Mouse (Mus musculus): Measurements from ENCODE around the gene Rnf183. TPM values are rescaled to one million over a fixed set of nuclear protein-coding genes. Genes with fewer than 3 reads are reported as not detected.
A peak's percentile ranks its signal among the peaks of the same experiment; 100 is the strongest.

The Rnf183 gene
- total and polyA plus RNA-seq, 3 experiments, result not detected

DNA sequence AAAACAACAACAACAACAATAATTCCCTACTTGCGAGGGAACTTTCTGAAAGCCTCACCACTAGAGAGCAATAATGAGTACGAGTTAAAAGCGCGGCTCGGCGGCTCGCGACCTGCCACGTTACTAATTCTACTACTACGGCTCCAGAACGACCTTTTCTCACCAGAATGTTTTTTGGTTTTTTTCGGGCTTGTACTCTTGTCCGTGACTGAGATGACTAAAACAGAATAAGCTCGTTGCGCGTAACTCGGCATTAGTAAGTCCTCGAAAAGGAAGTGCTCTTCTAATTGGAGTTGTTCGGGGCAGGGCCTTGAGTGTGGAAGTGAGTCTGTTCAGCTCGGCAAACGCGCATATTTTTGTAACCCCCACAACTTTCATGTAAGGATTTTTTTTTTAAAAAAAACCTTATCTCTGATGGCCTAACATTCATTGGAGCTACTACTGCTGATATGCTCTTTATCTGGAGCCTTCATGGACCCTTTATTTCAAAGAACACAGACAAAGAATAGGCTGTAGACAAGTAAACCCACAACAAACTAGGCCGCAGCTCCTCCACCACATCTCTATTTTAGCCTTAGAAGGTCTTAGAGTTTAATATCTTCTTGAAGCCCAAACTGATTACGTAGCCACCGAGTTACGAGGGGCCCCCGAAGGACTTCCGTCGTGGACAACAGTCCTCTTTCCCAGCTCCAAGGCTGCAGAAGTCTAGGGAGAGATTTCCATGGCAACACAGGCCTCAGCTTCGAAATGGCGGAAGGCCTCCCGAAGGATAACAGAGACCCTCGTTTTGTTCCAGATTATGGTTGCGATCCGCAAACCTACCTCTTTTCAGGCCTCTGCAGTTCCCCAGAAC, 27.1 kb downstream of the Rnf183 start:
- Histone ChIP-seq H3K4me3 (ENCODE audit: low read depth, low read length) (peak overlapping the region; percentile 86), H3K27me3 (ENCODE audit: insufficient read depth, low read length) (no peaks in the 10 kb centered on the region), H3K9me3 (replicated peaks) (no peaks in the 10 kb centered on the region), H3K36me3 (replicated peaks) (peaks cover 65% of the 10 kb centered on the region), H3K4me1 (ENCODE audit: insufficient read depth, low read depth, low read length) (peaks cover 49% of the 10 kb centered on the region)
- ATAC-seq (ENCODE audit: extremely low read depth, insufficient number of reproducible peaks, low FRiP score, poor library complexity, severe bottlenecking) (peak; percentile 19; the same call in 1 of the 2 replicates), DNase-seq (ENCODE audit: low spot score) (peak; percentile 30)
- TF ChIP-seq CTCF (IDR thresholded peaks at IDR 0.05; ENCODE audit: low read depth, low read length) (0 out of 2 replicates have a peak, but pooled peaks have one; percentile 3), GATA2 (IDR thresholded peaks at IDR 0.05; ENCODE audit: borderline replicate concordance, low read depth, low read length) (no peak)

DNA sequence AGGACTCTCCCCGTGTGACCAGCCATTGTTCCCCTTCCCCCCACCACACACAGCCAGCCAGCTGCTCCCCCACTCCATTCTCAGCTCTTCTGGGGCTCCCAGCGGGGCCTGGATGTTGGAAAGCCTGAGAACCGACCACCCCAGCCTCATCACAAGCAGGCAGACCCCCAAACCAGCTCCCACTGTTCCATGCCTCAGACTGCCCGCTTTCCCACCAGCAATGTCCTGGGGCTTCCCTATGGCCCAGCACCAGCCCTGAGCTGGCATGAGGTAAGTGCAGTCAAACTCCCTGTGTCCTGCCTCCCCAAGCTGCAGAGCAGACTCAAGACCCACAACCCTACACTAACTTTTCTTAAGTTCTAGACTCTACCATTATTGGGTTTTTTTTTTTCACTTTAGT, 28.9 kb downstream of the Rnf183 start:
- Histone ChIP-seq H3K4me1 (ENCODE audit: insufficient read depth, low read depth, low read length) (peaks cover 31% of the 10 kb centered on the region), H3K4me3 (ENCODE audit: low read depth, low read length) (peak overlapping the region; percentile 25; the same call in 1 of the 2 replicates), H3K9me3 (replicated peaks) (no peaks in the 10 kb centered on the region), H3K36me3 (replicated peaks) (peaks cover 64% of the 10 kb centered on the region), H3K27me3 (ENCODE audit: insufficient read depth, low read length) (no peaks in the 10 kb centered on the region)
- DNase-seq (ENCODE audit: low spot score) (no peak), ATAC-seq (ENCODE audit: extremely low read depth, insufficient number of reproducible peaks, low FRiP score, poor library complexity, severe bottlenecking) (no peak)
- no peak for TF ChIP-seq GATA2 (IDR thresholded peaks at IDR 0.05; ENCODE audit: borderline replicate concordance, low read depth, low read length)

DNA sequence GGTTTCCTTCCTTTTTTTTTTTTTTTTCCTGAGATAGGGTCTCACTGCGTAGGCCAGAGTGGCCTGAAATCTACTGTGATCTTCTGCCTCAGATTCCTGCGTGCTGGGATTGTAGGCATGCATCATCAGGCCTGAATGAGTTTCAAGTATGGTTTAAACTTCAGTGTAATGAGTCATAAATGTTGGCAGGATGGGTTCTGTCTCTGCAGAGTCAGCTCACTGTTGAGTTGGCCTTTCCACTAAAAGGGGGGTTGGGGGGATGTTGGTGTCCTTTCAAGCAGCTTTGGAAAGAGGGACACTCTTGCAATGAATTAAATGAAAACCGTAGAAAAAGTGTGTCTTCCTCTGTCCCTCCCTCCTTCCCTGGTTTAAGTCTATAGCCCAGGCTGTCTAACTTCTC, 36.1 kb downstream of the Rnf183 start:
- peaks cover 89% of the 10 kb centered on the region for H3K36me3 ChIP-seq (replicated peaks)
- H3K4me1 ChIP-seq (ENCODE audit: insufficient read depth, low read depth, low read length), result peaks cover 20% of the 10 kb centered on the region
- no peak for ATAC-seq (ENCODE audit: extremely low read depth, insufficient number of reproducible peaks, low FRiP score, poor library complexity, severe bottlenecking)
- no peaks in the 10 kb centered on the region for H3K9me3 ChIP-seq (replicated peaks)
- TF ChIP-seq POLR2AphosphoS5 (IDR thresholded peaks at IDR 0.05; ENCODE audit: insufficient replicate concordance, low read depth, low read length) (no peak), TAL1 (conservative IDR thresholded peaks at IDR 0.05; ENCODE audit: low read depth, low read length) (no peak), GATA2 (IDR thresholded peaks at IDR 0.05; ENCODE audit: borderline replicate concordance, low read depth, low read length) (no peak), CTCF (IDR thresholded peaks at IDR 0.05; ENCODE audit: low read depth, low read length) (no peak), GATA1 (IDR thresholded peaks at IDR 0.05; ENCODE audit: borderline replicate concordance, low read length) (no peak)
- no peaks in the 10 kb centered on the region for H3K27me3 ChIP-seq (ENCODE audit: insufficient read depth, low read length)
- DNase-seq (ENCODE audit: low spot score), result no peak
- H3K4me3 ChIP-seq (ENCODE audit: low read depth, low read length), result no peak overlapping the region

DNA sequence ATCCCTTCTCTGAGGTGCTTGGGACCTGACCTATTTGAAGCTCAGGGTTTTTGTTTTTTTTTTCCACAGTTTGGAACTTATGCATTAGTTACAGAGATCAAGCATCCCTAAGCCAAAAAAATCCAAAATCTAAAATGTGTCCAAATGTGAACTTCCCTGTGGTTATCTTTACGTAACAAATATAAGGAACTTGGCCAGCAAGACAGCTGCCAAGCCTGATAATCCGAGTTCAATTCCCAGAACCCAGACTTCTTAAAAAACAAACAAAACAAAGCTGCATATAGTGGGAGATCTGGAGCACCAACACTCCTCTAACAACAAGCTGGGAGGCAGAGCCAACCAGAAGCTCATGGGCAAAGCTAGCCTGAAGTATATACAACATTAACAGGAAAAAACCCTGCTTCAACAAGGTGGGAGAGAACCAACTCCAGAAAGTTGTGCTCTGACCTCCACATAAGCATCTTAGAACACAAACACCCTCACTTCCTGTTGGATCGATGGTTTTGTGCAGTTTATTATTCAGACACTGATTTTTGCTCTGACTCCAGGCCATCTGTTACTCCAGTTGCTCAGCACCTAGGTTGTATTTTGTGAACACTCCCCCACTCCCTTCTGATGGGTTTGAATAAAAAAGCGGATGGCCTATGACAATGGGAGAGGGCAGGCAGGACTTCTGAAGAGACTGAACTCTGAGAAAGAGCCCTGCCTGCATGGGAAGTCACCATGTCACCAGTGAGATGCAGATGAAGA, 37.3 kb downstream of the Rnf183 start:
- Histone ChIP-seq H3K9me3 (replicated peaks) (no peaks in the 10 kb centered on the region), H3K36me3 (replicated peaks) (peaks cover 85% of the 10 kb centered on the region), H3K27me3 (ENCODE audit: insufficient read depth, low read length) (no peaks in the 10 kb centered on the region), H3K4me3 (ENCODE audit: low read depth, low read length) (no peak overlapping the region), H3K4me1 (ENCODE audit: insufficient read depth, low read depth, low read length) (peaks cover 22% of the 10 kb centered on the region)
- TF ChIP-seq GATA1 (IDR thresholded peaks at IDR 0.05; ENCODE audit: borderline replicate concordance, low read length) (no peak), TAL1 (conservative IDR thresholded peaks at IDR 0.05; ENCODE audit: low read depth, low read length) (peak; percentile 47; the same call in 1 of the 2 replicates)
- DNase-seq (ENCODE audit: low spot score), result no peak
- ATAC-seq (ENCODE audit: extremely low read depth, insufficient number of reproducible peaks, low FRiP score, poor library complexity, severe bottlenecking), result no peak

DNA sequence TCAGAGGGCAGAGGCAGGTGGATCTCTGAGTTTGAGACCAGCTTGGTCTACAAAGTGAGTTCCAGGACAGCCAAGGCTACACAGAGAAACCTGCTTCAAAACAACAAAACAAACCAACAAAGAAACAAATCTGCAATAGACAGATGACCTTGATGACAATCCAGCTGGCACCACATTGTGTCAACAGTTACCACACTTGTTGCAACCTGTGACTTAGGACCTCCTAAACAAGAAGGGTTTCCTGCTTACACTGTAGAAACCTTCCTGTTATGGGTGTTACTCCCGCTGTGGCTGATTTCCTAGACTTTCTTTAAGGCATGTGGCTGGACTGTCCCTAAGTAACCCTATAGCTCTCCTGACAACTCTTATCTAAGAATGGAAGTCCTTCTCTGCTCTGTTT, 39.2 kb downstream of the Rnf183 start:
- ATAC-seq (ENCODE audit: extremely low read depth, insufficient number of reproducible peaks, low FRiP score, poor library complexity, severe bottlenecking), result no peak
- DNase-seq (ENCODE audit: low spot score), result no peak
- peaks cover 27% of the 10 kb centered on the region for H3K4me1 ChIP-seq (ENCODE audit: insufficient read depth, low read depth, low read length)
- TF ChIP-seq TAL1 (conservative IDR thresholded peaks at IDR 0.05; ENCODE audit: low read depth, low read length) (no peak), GATA1 (IDR thresholded peaks at IDR 0.05; ENCODE audit: borderline replicate concordance, low read length) (no peak), CTCF (IDR thresholded peaks at IDR 0.05; ENCODE audit: low read depth, low read length) (no peak), GATA2 (IDR thresholded peaks at IDR 0.05; ENCODE audit: borderline replicate concordance, low read depth, low read length) (no peak), POLR2AphosphoS5 (IDR thresholded peaks at IDR 0.05; ENCODE audit: insufficient replicate concordance, low read depth, low read length) (no peak)
- H3K9me3 ChIP-seq (replicated peaks), result no peaks in the 10 kb centered on the region
- H3K27me3 ChIP-seq (ENCODE audit: insufficient read depth, low read length), result no peaks in the 10 kb centered on the region
- peaks cover 86% of the 10 kb centered on the region for H3K36me3 ChIP-seq (replicated peaks)
- no peak overlapping the region for H3K4me3 ChIP-seq (ENCODE audit: low read depth, low read length)

DNA sequence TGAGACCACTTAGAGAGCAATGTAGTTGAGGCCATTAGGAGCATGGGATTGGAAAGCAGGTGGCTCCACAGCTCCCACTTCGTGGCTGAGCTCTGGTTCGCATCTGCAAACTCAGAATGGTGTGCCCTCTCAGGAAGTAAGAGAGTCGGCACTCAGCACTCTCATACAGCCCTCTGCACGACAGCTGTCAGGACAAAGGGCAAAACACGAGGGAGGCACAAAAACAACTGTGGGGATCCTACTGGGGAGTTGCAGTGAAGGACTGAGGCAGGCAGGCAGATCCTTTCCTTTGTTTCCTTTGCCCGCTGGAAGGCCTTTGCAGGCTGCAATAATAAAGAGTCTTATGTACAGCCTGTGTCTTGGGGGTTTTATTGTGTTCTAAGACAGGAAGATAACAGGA, 41.6 kb downstream of the Rnf183 start:
- no peak for TF ChIP-seq GATA1 (IDR thresholded peaks at IDR 0.05; ENCODE audit: borderline replicate concordance, low read length)
- TF ChIP-seq CTCF (IDR thresholded peaks at IDR 0.05; ENCODE audit: low read depth, low read length), result no peak
- no peak for TF ChIP-seq POLR2AphosphoS5 (IDR thresholded peaks at IDR 0.05; ENCODE audit: insufficient replicate concordance, low read depth, low read length)
- no peak for TF ChIP-seq TAL1 (conservative IDR thresholded peaks at IDR 0.05; ENCODE audit: low read depth, low read length)
- no peak for DNase-seq (ENCODE audit: low spot score)
- Histone ChIP-seq H3K36me3 (replicated peaks) (peaks cover 85% of the 10 kb centered on the region), H3K4me1 (ENCODE audit: insufficient read depth, low read depth, low read length) (peaks cover 21% of the 10 kb centered on the region), H3K27me3 (ENCODE audit: insufficient read depth, low read length) (no peaks in the 10 kb centered on the region), H3K4me3 (ENCODE audit: low read depth, low read length) (no peak overlapping the region), H3K9me3 (replicated peaks) (no peaks in the 10 kb centered on the region)
- ATAC-seq (ENCODE audit: extremely low read depth, insufficient number of reproducible peaks, low FRiP score, poor library complexity, severe bottlenecking), result no peak
